Mouse (Mus musculus) lung, adult 2 months (tissue): ENCODE measurements around the gene Hoxb6. TPM values are rescaled to one million over a fixed set of nuclear protein-coding genes. Genes with fewer than 3 reads are reported as not detected.

Experiments used
- DNase-seq: peaks from one replicate; pipeline ENCODE4 v3.0.0; 2022
- H3K4me1 ChIP-seq: fragments of 200-500 bp; 2 replicates; pipeline ENCODE4 v1.6.1; 2011; ENCODE audit warnings: low read length; ENCODE audit not compliant: control insufficient read depth, insufficient read depth
- H3K4me3 ChIP-seq: fragments of 200-500 bp; replicated peaks from 2 replicates; pipeline ENCODE3; 2011; ENCODE audit warnings: low read depth, mild to moderate bottlenecking, control low read depth, low read length; ENCODE audit errors: extremely low read depth
- CTCF ChIP-seq: fragments of 200-500 bp; IDR thresholded peaks from 2 replicates; pipeline ENCODE4 v1.5.1; 2011; ENCODE audit warnings: mild to moderate bottlenecking, low read length, control low read depth; ENCODE audit not compliant: insufficient read depth
- POLR2A ChIP-seq: fragments of 200-500 bp; IDR thresholded peaks from 2 replicates; pipeline ENCODE4 v1.6.1; 2011; ENCODE audit warnings: low read depth, mild to moderate bottlenecking, control low read depth, low read length, borderline replicate concordance; ENCODE audit errors: extremely low read depth
- WGBS: fragments of 180-500 bp; shearing (Covaris S2); methylation state at CpG from one replicate; pipeline ENCODE4 v1.1.7; 2018; 5-methylcytosine and 5-hydroxymethylcytosine counted together
- polyA plus RNA-seq: library from polyadenylated mRNA; depleted of rRNA; stranded (reverse); fragments of >200 nt; gene quantifications from 2 replicates; pipeline ENCODE4 v1.2.3, GENCODE M21; 2012

Gene Hoxb6
- polyA plus RNA-seq, 1 experiment, result 8.2 TPM

- WGBS, result 4% methylated on average over 43 of the region's 43 CpGs
- 0 out of 2 replicates have a peak, but pooled peaks cover 2% of the 10 kb centered on the region for H3K4me1 ChIP-seq
- H3K4me3 ChIP-seq, result peak within 1 kb of the TSS; percentile 41
- DNase-seq, result no peak
- no peak for TF ChIP-seq POLR2A
- TF ChIP-seq CTCF, result no peak
Observed at GRCm38 (mm10) chr11:96285771-96286738, 6.2 kb upstream of the Hoxb6 start, which contains the start of gene Hoxb7. Gene Hoxb7, plus strand, starts transcription at chr11:96286623.

GRCm38 (mm10) chr11:96286739-96287385 lies 5.4 kb upstream of the Hoxb6 start:
- no peak for DNase-seq
- Histone ChIP-seq H3K4me1 (0 out of 2 replicates have a peak, but pooled peaks cover 2% of the 10 kb centered on the region), H3K4me3 (peak overlapping the region; percentile 41)
- WGBS, result 3% methylated on average over 55 of the region's 55 CpGs
- TF ChIP-seq CTCF (no peak), POLR2A (no peak)

GRCm38 (mm10) chr11:96287411-96287810 lies 4.9 kb upstream of the Hoxb6 start:
- 23% methylated on average over 9 of the region's 9 CpGs for WGBS
- H3K4me3 ChIP-seq, result no peak overlapping the region
- H3K4me1 ChIP-seq, result 0 out of 2 replicates have a peak, but pooled peaks cover 2% of the 10 kb centered on the region
- DNase-seq, result no peak
- TF ChIP-seq CTCF (no peak), POLR2A (no peak)

- 55% methylated on average over 1 of the region's 1 CpGs for WGBS
Observed at GRCm38 (mm10) chr11:96288455-96289221, 3.6 kb upstream of the Hoxb6 start.

GRCm38 (mm10) chr11:96289293-96289692 lies 3.0 kb upstream of the Hoxb6 start:
- no peaks in the 10 kb centered on the region for H3K4me1 ChIP-seq
- TF ChIP-seq CTCF (no peak), POLR2A (no peak)
- no peak for DNase-seq
- no peak overlapping the region for H3K4me3 ChIP-seq
- WGBS, result 54% methylated on average over 21 of the region's 21 CpGs

More at GRCm38 (mm10) chr11:96288455-96289221, 3.6 kb upstream of the Hoxb6 start:
- Histone ChIP-seq H3K4me1 (no peaks in the 10 kb centered on the region), H3K4me3 (no peak overlapping the region)
- no peak for TF ChIP-seq POLR2A
- TF ChIP-seq CTCF, result no peak
- no peak for DNase-seq

- H3K4me3 ChIP-seq, result no peak overlapping the region
- no peak for TF ChIP-seq POLR2A
- no peak for TF ChIP-seq CTCF
- WGBS, result 57% methylated on average over 6 of the region's 6 CpGs
- DNase-seq, result no peak
- peaks cover 3% of the 10 kb centered on the region; the same call in 1 of the 2 replicates for H3K4me1 ChIP-seq
Observed at GRCm38 (mm10) chr11:96289837-96290236, 2.4 kb upstream of the Hoxb6 start.

- no peak for DNase-seq
- no peak for TF ChIP-seq POLR2A
- no peak for TF ChIP-seq CTCF
- Histone ChIP-seq H3K4me1 (peaks cover 4% of the 10 kb centered on the region; the same call in 1 of the 2 replicates), H3K4me3 (no peak overlapping the region)
- 54% methylated on average over 17 of the region's 17 CpGs for WGBS
Observed at GRCm38 (mm10) chr11:96290705-96291355, 1.4 kb upstream of the Hoxb6 start.

- no peak for DNase-seq
- no peak for TF ChIP-seq CTCF
- TF ChIP-seq POLR2A, result no peak
- WGBS, result 22% methylated on average over 12 of the region's 12 CpGs
- peaks cover 4% of the 10 kb centered on the region; the same call in 1 of the 2 replicates for H3K4me1 ChIP-seq
- H3K4me3 ChIP-seq, result no peak overlapping the region
Observed at GRCm38 (mm10) chr11:96292565-96293301, 457 bp downstream of the Hoxb6 start.
